Mouse (Mus musculus): Measurements from ENCODE around the gene Naa80. TPM values are rescaled to one million over a fixed set of nuclear protein-coding genes. Genes with fewer than 3 reads are reported as not detected.
"Not testable (repeated sequence)": the region's sequence is repeated elsewhere in the genome, so short reads cannot be mapped to it uniquely, and the experiment has no call there.

Naa80 gene
- polyA plus RNA-seq, 1 experiment from 2014 or later, result 16.2 TPM

DNA sequence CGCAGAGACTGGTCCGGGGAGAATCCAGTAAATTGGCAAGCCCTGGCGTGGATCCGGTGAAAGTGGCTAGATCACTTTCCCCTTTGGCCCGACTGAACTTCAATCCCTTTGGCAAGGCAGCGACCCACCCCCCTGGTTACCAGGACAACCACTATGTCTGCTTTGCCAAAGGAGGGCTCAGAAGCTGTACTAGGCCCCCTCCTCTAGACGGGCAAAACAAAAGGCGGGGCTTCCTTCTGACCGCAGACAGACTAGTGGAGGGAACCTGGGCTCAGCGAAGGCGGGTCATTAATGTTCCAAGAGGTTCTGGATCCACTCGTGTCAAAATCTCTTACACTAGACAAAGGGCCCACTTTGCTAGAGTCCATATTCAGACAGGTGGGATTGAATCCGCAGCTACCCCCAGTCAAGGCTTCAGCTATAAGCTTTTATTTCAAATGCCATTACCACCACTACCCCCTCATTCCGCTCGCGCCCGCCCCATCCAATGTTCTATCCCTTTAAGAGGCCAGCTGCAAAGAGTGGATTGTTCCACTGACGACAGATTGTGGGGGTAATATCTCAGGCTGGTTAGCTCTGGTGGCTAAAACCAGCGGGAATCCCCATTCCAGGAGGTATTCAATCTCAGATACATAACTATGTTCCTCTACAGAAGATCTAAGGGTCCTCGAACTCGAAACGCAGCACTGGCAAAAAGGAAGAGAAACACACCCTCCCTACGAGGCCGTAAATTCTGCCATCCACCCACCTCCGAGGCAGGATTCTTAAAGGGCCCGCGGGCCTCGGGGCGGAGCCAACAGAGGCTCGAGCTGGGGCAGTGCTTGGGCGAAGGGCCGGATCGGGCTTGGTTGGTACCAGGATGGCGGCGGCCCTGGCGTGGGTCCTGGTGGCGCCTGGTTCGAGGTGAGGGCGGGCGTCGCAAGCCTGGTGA lies 10.1 kb upstream of the Naa80 start:
- H3K36me3 ChIP-seq (ENCODE audit: control insufficient read depth, insufficient read depth), result peaks cover 20% of the 10 kb centered on the region

DNA sequence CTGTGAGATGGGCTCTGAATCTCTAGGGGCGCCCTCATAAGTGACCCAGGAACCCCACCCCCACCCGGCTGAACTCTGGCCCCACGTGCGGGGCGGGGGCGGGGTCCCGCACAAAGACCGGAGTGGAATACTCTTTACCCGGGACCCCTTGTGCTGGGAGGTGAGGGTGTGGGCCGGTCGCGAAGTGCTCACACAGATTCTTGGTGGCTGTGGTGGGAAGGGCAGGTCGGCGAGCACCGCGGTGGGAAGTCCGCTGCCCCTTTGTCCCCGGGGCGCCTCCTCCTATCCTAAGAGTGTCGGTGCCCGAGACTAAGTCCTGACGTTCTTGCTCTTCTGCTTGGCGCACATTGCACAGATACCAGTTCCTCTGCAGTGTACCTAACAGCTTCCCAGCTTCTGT lies 9.4 kb upstream of the Naa80 start:
- peak; percentile 20 for ATAC-seq
- Histone ChIP-seq H3K27ac (ENCODE audit: low read length) (peak overlapping the region; percentile 85), H3K4me2 (ENCODE audit: low read length) (peak overlapping the region; percentile 95), H3K36me3 (ENCODE audit: control insufficient read depth, insufficient read depth) (peaks cover 22% of the 10 kb centered on the region), H3K9ac (replicated peaks; ENCODE audit: low read depth, low read length) (peak overlapping the region; percentile 88), H3K4me3 (replicated peaks; ENCODE audit: low read length) (peak overlapping the region; percentile 83), H3K9me3 (ENCODE audit: control insufficient read depth, low read length) (no peaks in the 10 kb centered on the region), H3K27me3 (replicated peaks; ENCODE audit: control insufficient read depth, insufficient read depth, low read length) (no peaks in the 10 kb centered on the region), H3K4me1 (replicated peaks; ENCODE audit: control insufficient read depth, insufficient read depth, low read length) (peaks cover 38% of the 10 kb centered on the region)
- WGBS, result 0% methylated on average over 23 of the region's 23 CpGs

More for the DNA sequence above, 10.1 kb upstream of the Naa80 start:
- Histone ChIP-seq H3K4me1 (replicated peaks; ENCODE audit: control insufficient read depth, insufficient read depth, low read length) (peaks cover 44% of the 10 kb centered on the region), H3K27me3 (replicated peaks; ENCODE audit: control insufficient read depth, insufficient read depth, low read length) (no peaks in the 10 kb centered on the region), H3K4me2 (ENCODE audit: low read length) (peak overlapping the region; percentile 95), H3K9ac (replicated peaks; ENCODE audit: low read depth, low read length) (peak overlapping the region; percentile 88), H3K4me3 (replicated peaks; ENCODE audit: low read length) (peak overlapping the region; percentile 83), H3K9me3 (ENCODE audit: control insufficient read depth, low read length) (no peaks in the 10 kb centered on the region), H3K27ac (ENCODE audit: low read length) (peak overlapping the region; percentile 85)
- ATAC-seq, result peak; percentile 91
- WGBS, result under 1% methylated on average over 41 of the region's 41 CpGs

DNA sequence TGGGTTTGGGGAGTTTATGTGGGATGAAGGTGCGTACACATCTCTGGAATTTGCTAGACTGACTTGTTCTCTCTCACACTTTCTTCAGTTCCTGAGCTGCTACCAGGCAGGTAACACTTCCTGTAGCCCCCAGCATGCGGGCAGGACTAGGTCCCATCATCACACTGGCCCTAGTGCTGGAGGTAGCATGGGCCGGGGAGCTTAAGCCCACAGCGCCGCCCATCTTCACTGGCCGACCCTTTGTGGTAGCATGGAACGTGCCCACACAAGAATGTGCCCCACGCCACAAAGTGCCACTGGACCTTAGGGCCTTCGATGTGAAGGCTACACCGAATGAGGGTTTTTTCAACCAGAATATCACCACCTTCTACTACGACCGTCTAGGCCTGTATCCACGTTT lies 8.7 kb upstream of the Naa80 start:
- WGBS, result 34% methylated on average over 13 of the region's 13 CpGs
- Histone ChIP-seq H3K27ac (ENCODE audit: low read length) (no peak overlapping the region), H3K4me1 (replicated peaks; ENCODE audit: control insufficient read depth, insufficient read depth, low read length) (peaks cover 38% of the 10 kb centered on the region), H3K9ac (replicated peaks; ENCODE audit: low read depth, low read length) (peak overlapping the region; percentile 88), H3K4me2 (ENCODE audit: low read length) (peak overlapping the region; percentile 95), H3K27me3 (replicated peaks; ENCODE audit: control insufficient read depth, insufficient read depth, low read length) (no peaks in the 10 kb centered on the region), H3K9me3 (ENCODE audit: control insufficient read depth, low read length) (no peaks in the 10 kb centered on the region), H3K36me3 (ENCODE audit: control insufficient read depth, insufficient read depth) (peaks cover 28% of the 10 kb centered on the region), H3K4me3 (replicated peaks; ENCODE audit: low read length) (peak overlapping the region; percentile 83)
- no peak for ATAC-seq

DNA sequence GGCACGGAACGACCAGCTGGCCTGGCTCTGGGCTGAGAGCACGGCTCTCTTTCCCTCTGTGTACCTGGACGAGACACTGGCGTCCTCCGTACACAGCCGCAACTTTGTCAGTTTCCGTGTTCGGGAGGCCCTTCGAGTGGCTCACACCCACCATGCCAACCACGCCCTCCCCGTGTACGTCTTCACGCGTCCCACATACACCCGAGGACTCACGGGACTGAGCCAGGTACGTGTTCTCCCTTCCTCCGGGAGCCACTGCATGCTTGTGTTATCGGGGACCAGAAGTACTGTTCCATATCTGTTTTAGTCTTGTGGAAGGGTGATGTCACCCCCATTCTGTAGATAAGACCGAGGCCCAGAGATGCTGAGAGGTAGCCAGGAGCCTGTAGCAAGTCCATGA lies 7.8 kb upstream of the Naa80 start:
- Histone ChIP-seq H3K4me2 (ENCODE audit: low read length) (peak overlapping the region; percentile 95), H3K9ac (replicated peaks; ENCODE audit: low read depth, low read length) (peak overlapping the region; percentile 88; the same call in 1 of the 2 replicates), H3K9me3 (ENCODE audit: control insufficient read depth, low read length) (no peaks in the 10 kb centered on the region), H3K36me3 (ENCODE audit: control insufficient read depth, insufficient read depth) (peaks cover 27% of the 10 kb centered on the region), H3K27ac (ENCODE audit: low read length) (no peak overlapping the region), H3K27me3 (replicated peaks; ENCODE audit: control insufficient read depth, insufficient read depth, low read length) (no peaks in the 10 kb centered on the region), H3K4me1 (replicated peaks; ENCODE audit: control insufficient read depth, insufficient read depth, low read length) (peaks cover 38% of the 10 kb centered on the region), H3K4me3 (replicated peaks; ENCODE audit: low read length) (no peak overlapping the region)
- WGBS, result 94% methylated on average over 21 of the region's 21 CpGs
- ATAC-seq, result no peak

DNA sequence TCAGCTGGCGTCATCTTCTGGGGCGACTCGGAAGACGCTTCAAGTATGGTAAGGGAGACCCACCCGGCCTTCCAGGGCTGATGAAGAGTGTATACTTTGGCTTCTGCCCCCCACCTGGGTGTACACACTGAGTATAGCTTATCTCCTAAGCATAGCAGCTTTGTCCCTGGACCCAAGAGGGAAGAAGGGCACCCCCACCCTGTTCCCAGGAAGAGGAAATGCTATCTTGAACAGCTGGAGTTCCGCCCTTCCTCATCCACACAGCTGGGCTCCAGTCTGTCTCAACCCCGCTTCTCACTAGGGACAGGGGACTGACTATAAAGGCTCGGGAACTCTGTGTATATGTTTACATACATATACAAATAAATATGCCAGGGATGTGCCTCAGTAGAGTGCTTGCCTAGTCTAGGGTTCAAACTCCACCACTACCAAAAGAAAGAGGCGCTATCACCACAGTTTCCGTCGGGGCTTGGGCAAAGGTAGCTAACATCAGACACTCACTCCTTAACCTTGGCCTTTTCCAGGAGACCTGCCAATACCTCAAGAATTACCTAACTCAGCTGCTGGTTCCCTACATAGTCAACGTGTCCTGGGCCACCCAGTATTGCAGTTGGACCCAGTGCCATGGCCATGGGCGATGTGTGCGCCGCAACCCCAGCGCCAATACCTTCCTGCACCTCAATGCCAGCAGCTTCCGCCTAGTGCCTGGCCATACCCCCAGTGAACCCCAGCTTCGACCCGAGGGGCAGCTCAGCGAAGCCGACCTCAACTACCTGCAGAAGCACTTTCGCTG lies 7.0 kb upstream of the Naa80 start:
- 95% methylated on average over 22 of the region's 22 CpGs for WGBS
- H3K27me3 ChIP-seq (replicated peaks; ENCODE audit: control insufficient read depth, insufficient read depth, low read length), result no peaks in the 10 kb centered on the region
- no peak overlapping the region for H3K4me2 ChIP-seq (ENCODE audit: low read length)
- H3K9ac ChIP-seq (replicated peaks; ENCODE audit: low read depth, low read length), result no peak overlapping the region
- H3K4me1 ChIP-seq (replicated peaks; ENCODE audit: control insufficient read depth, insufficient read depth, low read length), result peaks cover 38% of the 10 kb centered on the region
- no peak overlapping the region for H3K4me3 ChIP-seq (replicated peaks; ENCODE audit: low read length)
- H3K36me3 ChIP-seq (ENCODE audit: control insufficient read depth, insufficient read depth), result peaks cover 27% of the 10 kb centered on the region
- no peaks in the 10 kb centered on the region for H3K9me3 ChIP-seq (ENCODE audit: control insufficient read depth, low read length)
- no peak overlapping the region for H3K27ac ChIP-seq (ENCODE audit: low read length)
- no peak for ATAC-seq

DNA sequence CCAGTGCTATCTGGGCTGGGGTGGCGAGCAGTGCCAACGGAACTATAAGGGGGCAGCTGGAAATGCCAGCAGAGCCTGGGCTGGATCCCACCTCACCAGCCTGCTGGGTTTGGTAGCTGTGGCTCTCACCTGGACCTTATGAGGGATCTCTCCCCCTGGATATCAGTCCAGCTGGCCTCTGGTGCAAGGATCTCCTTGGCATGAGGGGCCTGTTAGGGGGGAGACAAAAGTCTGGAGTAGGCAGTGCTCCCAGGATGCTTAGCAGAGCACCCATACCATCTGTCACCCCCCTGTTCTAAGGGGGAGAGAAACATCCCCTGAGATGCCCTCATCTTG lies 6.4 kb upstream of the Naa80 start:
- Histone ChIP-seq H3K27me3 (replicated peaks; ENCODE audit: control insufficient read depth, insufficient read depth, low read length) (no peaks in the 10 kb centered on the region), H3K36me3 (ENCODE audit: control insufficient read depth, insufficient read depth) (peaks cover 27% of the 10 kb centered on the region), H3K27ac (ENCODE audit: low read length) (no peak overlapping the region), H3K4me1 (replicated peaks; ENCODE audit: control insufficient read depth, insufficient read depth, low read length) (peaks cover 41% of the 10 kb centered on the region), H3K9ac (replicated peaks; ENCODE audit: low read depth, low read length) (no peak overlapping the region), H3K9me3 (ENCODE audit: control insufficient read depth, low read length) (no peaks in the 10 kb centered on the region), H3K4me2 (ENCODE audit: low read length) (no peak overlapping the region), H3K4me3 (replicated peaks; ENCODE audit: low read length) (no peak overlapping the region)
- 92% methylated on average over 2 of the region's 2 CpGs for WGBS
- no peak for ATAC-seq

DNA sequence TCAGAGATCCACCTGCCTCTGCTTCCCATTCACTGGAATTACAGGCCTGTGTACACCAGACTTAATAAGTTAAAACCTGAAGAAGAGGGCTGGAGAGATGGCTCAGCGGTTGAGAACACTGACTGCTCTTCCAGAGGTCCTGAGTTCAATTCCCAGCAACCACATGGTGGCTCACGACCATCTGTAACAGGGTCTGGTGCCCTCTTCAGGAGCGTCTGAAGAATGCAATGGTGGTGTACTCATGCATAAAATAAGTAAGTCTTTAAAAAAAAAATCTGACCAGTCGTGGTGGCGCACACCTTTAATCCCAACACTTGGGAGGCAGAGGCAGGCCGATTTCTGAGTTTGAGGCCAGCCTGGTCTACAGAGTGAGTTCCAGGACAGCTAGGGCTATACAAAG lies 4.9 kb upstream of the Naa80 start:
- not testable (repeated sequence) for H3K4me3 ChIP-seq (replicated peaks; ENCODE audit: low read length); H3K9me3 ChIP-seq (ENCODE audit: control insufficient read depth, low read length); H3K27me3 ChIP-seq (replicated peaks; ENCODE audit: control insufficient read depth, insufficient read depth, low read length); H3K4me2 ChIP-seq (ENCODE audit: low read length); H3K9ac ChIP-seq (replicated peaks; ENCODE audit: low read depth, low read length); H3K27ac ChIP-seq (ENCODE audit: low read length); ATAC-seq
- 80% methylated on average over 6 of the region's 6 CpGs for WGBS
- peaks cover 32% of the 10 kb centered on the region for H3K4me1 ChIP-seq (replicated peaks; ENCODE audit: control insufficient read depth, insufficient read depth, low read length)
- H3K36me3 ChIP-seq (ENCODE audit: control insufficient read depth, insufficient read depth), result peaks cover 27% of the 10 kb centered on the region

DNA sequence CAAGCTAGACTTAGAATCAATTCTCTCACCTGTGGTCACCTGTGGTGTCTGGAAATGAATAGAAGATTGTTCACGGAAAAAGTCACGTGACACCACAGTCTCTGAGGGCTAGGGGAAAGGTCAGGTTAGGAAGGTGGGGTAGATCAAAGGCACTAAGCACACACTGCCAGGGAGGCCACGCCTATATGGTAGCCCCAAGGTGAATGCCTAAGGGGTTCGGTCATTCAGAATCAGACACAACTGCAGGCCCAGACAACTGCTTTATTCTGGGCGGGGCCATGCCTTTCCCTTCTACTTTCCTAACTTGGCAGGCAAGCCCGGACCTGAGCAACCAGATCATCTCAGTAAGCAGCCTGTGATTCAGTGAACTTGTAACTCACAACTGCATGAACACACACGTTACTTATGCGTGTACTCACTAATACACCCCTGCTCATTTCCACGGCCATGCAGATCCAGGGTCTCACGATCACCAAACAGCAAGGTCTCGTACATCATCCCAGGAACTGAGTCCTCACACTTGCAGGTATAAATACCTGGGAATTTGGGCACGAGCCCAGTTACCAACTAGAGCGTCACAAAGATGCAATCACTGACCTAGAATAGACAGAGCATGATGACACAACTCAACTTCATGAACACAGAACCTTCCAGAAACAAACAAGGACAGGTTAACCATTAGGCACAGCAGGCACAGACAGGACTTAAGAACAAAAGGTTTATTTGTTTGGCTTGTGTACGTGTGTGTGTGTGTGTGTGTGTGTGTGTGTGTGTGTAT lies 2.9 kb upstream of the Naa80 start:
- Histone ChIP-seq H3K9me3 (ENCODE audit: control insufficient read depth, low read length) (no peaks in the 10 kb centered on the region), H3K4me3 (replicated peaks; ENCODE audit: low read length) (no peak overlapping the region), H3K4me2 (ENCODE audit: low read length) (no peak overlapping the region), H3K36me3 (ENCODE audit: control insufficient read depth, insufficient read depth) (peaks cover 27% of the 10 kb centered on the region), H3K27me3 (replicated peaks; ENCODE audit: control insufficient read depth, insufficient read depth, low read length) (no peaks in the 10 kb centered on the region), H3K9ac (replicated peaks; ENCODE audit: low read depth, low read length) (no peak overlapping the region), H3K27ac (ENCODE audit: low read length) (no peak overlapping the region), H3K4me1 (replicated peaks; ENCODE audit: control insufficient read depth, insufficient read depth, low read length) (peaks cover 35% of the 10 kb centered on the region)
- WGBS, result 88% methylated on average over 14 of the region's 14 CpGs
- ATAC-seq, result no peak

Measured in forebrain, embryonic 16.5 days (tissue).